Mouse (Mus musculus) midbrain, embryonic 16.5 days (tissue): ENCODE results near the gene Trat1. TPM values are rescaled to one million over a fixed set of nuclear protein-coding genes. Genes with fewer than 3 reads are reported as not detected.

Experiments
- polyA plus RNA-seq: library from polyadenylated mRNA; unstranded; fragments of >200 nt; fragmentation: Nextera tagmentation; extraction: Ambion mirVana; gene quantifications from 2 replicates; pipeline ENCODE4 v1.2.1, GENCODE M21; 2015

The Trat1 gene
- polyA plus RNA-seq, 1 experiment from 2014 or later = not detected

Other genes starting within 250 kb of the Trat1 start
- not detected in 2 replicates for gene Retnlb, start 44.8 kb upstream of the Trat1 start, polyA plus RNA-seq
- gene Retnla, start 70.5 kb upstream of the Trat1 start, polyA plus RNA-seq = not detected in 2 replicates
- not detected in 2 replicates for gene Retnlg, start 100.6 kb upstream of the Trat1 start, polyA plus RNA-seq
- gene Dzip3, start 222.1 kb upstream of the Trat1 start, polyA plus RNA-seq = 59.2 and 62.8 TPM in 2 replicates
- 5.3 and 6.7 TPM in 2 replicates for gene Cip2a, start 222.2 kb upstream of the Trat1 start, polyA plus RNA-seq